Mouse (Mus musculus) spleen, adult 18-20 months (tissue): ENCODE measurements around the gene Wipf2.
A peak's percentile ranks its signal among the peaks of the same experiment; 100 is the strongest.
"Not testable (repeated sequence)": the region's sequence is repeated elsewhere in the genome, so short reads cannot be mapped to it uniquely, and the experiment has no call there.

Source experiments
- DNase-seq, 2 experiments: peaks; one replicate each; pipeline ENCODE4 v3.0.0; 2022; ENCODE audit warnings: mixed read lengths in 2 of 2

Wipf2 gene

DNA sequence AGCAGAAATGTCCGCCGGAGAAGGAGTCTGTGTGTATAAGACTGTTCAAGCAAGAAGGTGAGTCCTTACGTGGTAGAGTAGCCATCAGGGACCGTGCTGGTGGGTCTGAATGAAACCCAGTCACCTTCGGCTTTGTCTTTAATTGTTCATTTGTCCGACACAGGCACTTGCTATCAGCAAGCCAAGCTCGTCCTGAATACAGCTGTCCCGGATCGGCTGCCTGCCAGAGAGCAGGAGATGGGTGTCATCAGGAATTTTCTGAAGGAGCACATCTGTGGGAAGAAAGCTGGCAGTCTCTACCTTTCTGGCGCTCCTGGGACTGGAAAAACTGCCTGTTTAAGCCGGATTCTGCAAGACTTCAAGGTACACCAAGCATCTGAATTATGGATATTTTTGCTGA is 47.0 kb downstream of the Wipf2 start:
- no peak for DNase-seq

- no peak for DNase-seq
These were observed 48.1 kb downstream of the Wipf2 start for GRCm38 (mm10) chr11:98911498-98911897.

GRCm38 (mm10) chr11:98914196-98914595 is 50.8 kb downstream of the Wipf2 start:
- no peak for DNase-seq

GRCm38 (mm10) chr11:98916376-98916775 is 52.9 kb downstream of the Wipf2 start:
- not testable (repeated sequence) for DNase-seq

- DNase-seq, result no peak
These were observed 54.1 kb downstream of the Wipf2 start for GRCm38 (mm10) chr11:98917428-98918005.

DNA sequence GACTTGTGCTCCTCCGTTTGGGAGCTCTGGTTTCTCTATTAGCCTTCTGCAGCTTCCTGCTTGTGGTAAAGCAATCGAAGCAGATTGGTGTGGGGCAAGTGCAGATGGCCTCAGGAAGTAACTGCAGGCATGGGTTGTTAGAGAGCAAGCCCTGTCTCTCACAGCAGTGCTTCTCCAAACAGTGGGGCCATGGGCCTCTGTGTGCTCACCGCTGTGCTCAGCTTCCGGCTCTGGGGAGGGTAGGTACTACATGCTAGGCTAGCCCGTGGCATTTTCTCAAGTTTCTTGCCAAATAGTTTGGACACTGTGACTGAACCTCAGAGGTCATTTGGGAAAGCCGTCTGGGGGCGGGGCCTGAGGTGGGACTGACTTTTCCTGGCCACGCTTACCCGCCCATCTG is 54.8 kb downstream of the Wipf2 start:
- no peak for DNase-seq

DNA sequence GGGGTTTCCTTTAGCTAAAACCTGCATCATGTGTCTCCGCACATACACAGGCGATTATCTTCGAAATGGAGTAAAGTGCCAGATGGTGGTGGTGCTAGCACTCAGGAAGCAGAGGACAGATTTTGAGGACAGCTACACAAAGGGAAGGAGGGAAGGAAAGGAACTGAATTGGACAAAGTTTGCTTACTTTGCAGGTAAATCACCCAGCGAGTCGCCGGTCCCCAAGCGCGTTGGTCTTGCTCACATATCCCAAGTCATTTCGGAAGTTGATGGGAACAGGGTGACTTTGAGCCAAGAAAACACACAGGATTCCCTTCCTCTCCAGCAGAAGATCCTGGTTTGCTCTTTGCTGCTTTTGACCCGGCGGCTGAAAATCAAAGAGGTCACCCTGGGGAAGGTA is 55.6 kb downstream of the Wipf2 start:
- DNase-seq, result no peak

DNA sequence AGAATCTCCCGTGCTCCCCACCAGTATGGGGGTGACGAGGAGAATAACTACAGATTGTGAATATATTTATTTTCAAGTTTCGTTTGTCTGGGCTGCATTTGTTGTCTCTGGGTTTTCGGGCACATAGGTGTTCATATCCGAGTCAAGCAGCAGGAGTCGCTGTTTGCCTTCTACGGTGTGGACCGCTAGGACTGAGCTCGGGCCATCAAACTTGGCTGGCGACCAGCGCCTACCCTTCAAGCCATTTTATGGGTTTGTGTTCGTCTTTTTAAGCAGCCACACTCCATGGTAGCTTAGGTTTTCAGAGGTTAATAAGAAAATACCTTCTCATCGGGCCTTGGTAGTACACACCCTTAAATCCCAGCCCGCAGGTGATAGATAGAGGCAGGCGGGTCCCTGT is 58.4 kb downstream of the Wipf2 start:
- not testable (repeated sequence) for DNase-seq

DNA sequence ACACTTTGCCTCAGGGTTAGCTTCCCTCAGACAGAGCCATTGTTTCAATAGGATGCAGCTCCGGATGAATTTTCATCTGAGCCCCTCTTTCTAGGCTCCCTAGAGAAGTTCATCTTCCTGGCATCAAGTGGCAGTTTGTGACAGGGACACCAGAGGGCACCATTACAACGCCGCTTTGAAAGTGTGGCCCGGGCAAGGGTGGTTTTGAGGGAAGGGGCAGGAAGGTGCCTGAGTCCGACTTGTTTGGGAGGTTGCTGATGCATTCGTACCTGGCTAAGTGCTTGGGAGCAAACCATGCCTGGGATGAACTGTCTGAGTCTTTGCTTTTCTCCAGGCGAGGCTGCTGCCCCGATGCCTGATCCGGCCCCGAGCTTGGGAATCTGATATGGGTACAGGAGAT is 58.9 kb downstream of the Wipf2 start:
- DNase-seq, result peak; percentile 48 to 66

DNA sequence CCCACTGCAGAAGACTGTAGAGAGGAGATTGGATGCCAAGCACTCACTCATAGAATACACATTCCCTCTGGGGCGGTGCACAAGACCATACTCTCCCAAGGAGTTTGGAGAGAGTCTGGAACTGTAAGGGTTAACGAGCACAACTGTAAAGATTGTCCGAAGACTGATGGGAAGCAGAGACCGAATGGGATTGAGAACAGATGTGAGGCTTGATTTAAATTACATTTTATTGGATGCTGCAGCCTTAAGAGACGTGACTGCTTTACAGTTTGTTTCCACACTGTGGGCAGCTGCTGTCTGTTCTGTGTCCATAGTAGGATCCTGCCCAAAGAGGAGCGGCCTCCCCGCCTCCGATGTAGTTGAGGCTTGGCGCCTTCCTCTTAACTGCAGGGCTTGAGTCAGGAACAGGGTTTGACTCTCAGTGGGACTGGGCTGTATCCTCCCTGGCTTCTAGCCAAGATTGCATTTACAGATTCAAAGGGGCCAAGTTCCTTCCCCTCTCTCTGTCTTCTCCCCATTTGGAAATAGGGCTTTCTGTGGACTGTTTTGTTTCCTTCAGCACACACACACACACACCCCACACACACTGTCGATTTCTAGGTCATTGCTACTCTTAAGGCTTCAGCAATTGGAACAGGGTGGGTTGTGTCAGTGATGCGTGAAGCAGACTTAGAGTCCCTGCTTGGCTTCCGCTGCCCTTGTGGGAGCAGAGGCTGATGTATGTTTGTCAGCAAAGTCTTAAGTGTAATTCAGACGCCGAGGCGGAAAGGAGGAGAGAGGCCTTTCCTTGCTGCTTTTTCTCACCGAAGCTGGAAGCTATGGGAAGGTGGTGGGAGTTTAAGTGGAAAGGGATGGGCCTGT is 59.6 kb downstream of the Wipf2 start:
- not testable (repeated sequence) for DNase-seq

DNA sequence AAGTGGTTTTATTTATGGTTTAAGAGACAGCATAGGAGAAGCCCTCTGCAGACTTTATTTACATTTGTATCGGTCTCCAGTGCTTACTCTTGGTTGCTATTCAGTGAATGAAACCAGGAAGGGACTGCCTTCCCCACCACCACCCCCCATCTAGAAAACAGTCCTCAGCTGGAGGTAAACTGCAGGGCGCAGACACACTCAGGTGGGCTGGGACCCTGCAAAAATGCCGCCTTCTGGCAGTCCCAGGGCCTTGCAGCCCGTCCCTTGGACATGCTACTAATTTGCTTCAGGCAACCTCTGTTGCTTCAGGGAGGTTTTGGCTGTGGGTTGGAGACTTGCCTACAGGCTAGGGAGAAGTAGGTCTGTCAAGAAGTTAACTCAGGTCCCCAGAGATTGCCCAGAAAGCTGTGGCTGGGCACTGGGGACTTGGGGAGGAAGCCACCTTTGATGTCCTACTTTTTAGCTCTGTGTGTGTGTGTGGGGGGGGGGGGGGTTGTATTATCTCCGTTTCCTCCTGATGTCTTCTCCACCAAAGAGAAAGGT is 61.3 kb downstream of the Wipf2 start:
- no peak for DNase-seq

DNA sequence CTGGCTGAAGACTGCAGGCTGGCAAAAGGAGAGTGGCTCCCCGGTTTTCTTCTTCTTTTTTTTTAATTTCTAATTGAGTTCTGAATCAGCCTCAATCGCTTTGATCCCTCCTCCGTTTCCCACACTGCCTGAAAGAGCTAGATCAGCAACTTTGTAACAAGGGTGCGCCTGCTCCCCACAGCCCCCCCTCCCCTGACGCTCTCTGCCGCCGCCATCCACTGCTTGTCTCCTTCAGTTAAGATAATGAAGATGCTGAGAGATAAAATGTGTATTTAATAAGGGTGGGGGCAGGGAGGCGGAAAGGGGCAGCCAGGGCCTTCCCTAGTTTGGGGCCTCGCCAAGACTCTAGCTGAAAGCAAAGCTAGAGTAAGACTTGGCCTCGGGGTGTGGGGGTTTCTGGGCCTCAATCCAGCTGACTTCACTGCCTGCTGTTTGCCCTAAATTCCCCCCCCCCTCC is 61.9 kb downstream of the Wipf2 start:
- DNase-seq, result no peak

- no peak for DNase-seq
These were observed 62.5 kb downstream of the Wipf2 start for GRCm38 (mm10) chr11:98925868-98926311.

DNA sequence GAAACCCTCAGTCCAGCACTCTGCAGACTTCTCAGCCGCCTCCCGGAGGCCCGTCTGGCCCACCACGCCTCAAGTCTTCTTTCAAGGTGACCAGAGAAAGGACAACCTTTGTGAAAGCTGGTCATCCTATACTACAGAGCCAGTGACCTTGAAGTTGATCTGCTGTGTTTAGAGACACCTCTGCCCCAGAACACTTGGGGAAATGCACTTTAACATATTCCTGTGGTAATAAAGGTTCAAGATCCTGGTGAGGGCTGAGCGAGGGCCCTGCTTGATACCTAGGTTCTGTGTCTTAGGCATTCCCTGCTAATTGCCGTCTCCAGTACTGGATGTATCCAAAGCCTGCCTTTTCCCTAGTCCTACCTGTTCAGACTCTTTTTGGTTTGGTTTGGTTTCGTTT is 63.1 kb downstream of the Wipf2 start:
- no peak for DNase-seq

GRCm38 (mm10) chr11:98927438-98928076 is 64.1 kb downstream of the Wipf2 start, which contains the start of gene Rara:
Gene Rara, plus strand, starts transcription at chr11:98927818.
- no peak for DNase-seq

GRCm38 (mm10) chr11:98928186-98928893 is 64.9 kb downstream of the Wipf2 start:
- no peak for DNase-seq

DNA sequence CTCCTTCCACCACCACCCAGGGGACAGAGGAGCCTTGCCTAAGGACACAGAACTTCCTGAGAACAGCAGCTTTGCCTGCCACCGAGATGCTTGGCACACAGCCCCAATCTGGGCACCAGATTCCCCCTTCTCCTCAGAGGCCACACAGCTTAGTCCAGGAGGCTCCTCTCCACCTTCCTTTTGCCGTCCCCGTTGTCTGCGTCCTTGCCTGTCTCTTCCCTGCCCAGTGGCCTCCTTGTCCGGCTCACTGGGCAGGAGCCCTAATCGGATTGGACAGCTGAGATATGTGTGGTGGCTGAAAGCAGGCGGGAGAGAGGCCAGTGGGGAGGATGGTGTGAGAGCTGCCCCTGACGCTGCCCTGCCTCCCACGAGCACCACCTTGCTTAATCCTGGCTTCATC is 66.1 kb downstream of the Wipf2 start:
- DNase-seq, result no peak

DNA sequence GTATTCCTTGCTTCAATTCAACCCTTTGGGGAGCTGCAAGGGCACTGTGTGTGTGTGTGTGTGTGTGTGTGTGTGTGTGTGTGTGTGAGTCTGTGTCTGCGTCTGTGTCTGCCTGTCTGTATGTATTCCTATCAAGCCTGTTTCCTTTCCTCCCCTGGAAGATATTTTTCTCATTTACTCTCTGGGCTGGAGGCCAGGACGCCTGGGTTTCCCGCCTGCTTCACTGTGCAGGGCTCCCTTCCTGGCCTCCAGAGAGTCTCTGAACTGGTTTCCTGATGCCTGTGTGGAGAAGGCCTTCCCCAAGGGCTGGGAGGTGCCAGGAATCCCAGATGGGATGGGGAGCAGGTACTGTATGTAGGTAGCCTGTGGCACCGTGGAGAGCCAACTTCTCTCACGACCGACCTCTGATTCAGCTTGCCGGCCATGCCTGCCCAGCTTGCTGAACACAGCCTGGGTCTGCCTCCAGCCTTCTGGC is 66.7 kb downstream of the Wipf2 start:
- DNase-seq, result no peak

DNA sequence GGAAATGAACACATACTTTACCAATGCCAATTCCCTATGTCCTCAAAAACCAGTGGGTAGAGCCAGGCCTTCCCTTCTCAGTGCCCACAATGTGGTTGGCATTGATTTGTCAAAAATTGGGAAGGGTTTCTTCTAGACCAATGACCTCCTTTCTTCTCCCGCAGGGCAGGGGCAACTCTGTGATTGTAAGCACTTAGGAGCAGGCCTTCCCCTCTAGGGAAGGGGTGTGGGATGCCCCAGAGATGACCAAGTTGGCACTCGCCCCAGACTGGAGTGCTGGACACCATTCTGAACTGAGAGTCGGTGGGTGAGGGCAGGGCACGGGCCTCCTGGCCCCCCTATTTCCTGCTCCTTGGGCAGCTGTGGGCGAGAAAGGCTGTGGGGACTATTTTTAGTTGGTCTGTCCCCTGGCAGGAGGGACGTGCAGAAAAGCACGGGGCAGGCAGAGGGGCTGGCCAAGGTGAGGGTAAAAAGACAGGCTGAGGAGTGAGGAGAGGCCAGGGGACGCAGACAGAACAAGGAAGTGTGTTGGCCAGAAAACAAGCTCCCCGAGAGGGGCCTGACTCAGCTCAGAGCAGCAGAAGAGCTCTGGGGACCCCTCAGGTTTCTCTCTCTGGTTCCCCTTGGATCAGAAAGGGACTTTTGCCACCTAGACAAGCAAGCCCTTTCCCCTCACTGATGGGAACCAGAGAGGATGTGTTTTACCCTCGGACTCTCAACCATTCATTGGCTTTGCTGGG is 67.5 kb downstream of the Wipf2 start:
- no peak for DNase-seq

DNA sequence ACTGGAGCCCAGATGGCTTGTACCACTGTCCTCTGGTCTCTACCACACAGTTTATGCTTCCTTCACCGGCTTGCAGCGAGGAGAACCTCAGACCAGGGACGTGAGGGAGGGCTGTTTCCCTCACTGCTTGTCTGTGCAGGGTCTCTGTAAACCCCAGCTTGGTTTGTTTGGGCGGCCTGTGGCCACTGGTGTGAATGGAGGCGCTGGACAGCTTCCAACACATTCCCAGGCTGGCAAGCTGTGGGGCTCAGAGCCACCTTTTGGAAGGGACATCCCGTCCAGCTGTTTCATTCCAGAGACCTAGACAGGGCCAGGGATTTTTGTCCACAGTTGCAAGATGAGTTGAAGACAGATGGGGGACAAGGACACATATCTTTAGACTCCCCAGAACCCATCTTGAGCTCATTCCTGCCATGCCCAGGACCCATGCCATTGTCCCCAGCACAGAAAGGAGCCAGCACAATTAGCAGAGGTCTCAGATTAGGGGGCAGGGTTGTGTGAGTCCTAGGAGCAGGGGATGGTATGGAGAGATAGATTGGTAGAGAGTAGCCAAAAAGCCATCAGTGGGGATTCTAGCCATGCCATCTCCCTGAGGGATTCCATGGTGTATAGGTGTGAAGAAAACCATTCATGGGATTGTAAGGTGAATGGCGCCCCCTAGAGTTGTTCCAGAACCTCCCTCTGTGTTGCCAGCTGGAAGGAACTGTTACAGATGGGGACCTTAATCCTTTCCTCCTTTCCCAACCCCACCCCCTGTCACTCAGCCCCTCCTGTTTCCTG is 68.3 kb downstream of the Wipf2 start:
- DNase-seq, result no peak
